ENCODE assay signal across 9 mouse cellular contexts in genomic region chr13:75841950-75842349, GRCm38 (mm10). TPM values are rescaled to one million over a fixed set of nuclear protein-coding genes. Genes with fewer than 3 reads are reported as not detected.
DNase-seq lines count a peak whose midpoint lies in the region; ATAC-seq and TF ChIP-seq lines count a peak whose summit lies in the region.
"Had no signal": no experiment of that assay in that cellular context is flagged by ENCODE, and none has a peak within 500 bp of the region (broad histone marks: within the 10 kb centered on the region; RNA-seq: fewer than 3 reads in every experiment).

No protein-coding gene starts in this region.

- TF ChIP-seq CTCF in heart, adult 2 months (IDR thresholded peaks at IDR 0.05), result no peak
- no peak for TF ChIP-seq CTCF in liver, postnatal 0 days (IDR thresholded peaks at IDR 0.05; ENCODE audit: low read depth)
- TF ChIP-seq CTCF in stomach, postnatal 0 days (IDR thresholded peaks at IDR 0.05; ENCODE audit: low read depth), result no peak

- TF ChIP-seq POLR2A in heart, adult 2 months (IDR thresholded peaks at IDR 0.05; ENCODE audit: insufficient read depth, low read depth, low read length), result no peak

- intact Hi-C loops in heart, adult 2 months (cut with DNase I), result no loop called here

- DNase-seq in heart, adult 2 months, result no peak
- no peak for DNase-seq in lung, postnatal 36 days
- no peak for DNase-seq in liver, postnatal 0 days
- DNase-seq in stomach, postnatal 0 days (ENCODE audit: low spot score), result no peak
- DNase-seq in adrenal gland, adult 18-20 months (ENCODE audit: low spot score in 2 of 2), result no peak
- DNase-seq: lung, adult 18-20 months had no signal

- no peak overlapping the region for H3K9ac ChIP-seq in heart, embryonic 11.5 days (ENCODE audit: low read depth, low read length)
- no peak overlapping the region for H3K9ac ChIP-seq in heart, adult 2 months (ENCODE audit: low read depth, low read length)
- H3K9ac ChIP-seq in lung, embryonic 15.5 days, result no peak overlapping the region
- peak overlapping the region; percentile 73; the same call in 1 of the 2 replicates for H3K9ac ChIP-seq in liver, postnatal 0 days (replicated peaks)
- H3K9ac ChIP-seq in stomach, postnatal 0 days (ENCODE audit: low read length), result no peak overlapping the region; the same call in 1 of the 2 replicates

- no peak for TF ChIP-seq EP300 in heart, adult 2 months (IDR thresholded peaks at IDR 0.05; ENCODE audit: insufficient read depth, low read depth, low read length)
- TF ChIP-seq EP300 in liver, postnatal 0 days (IDR thresholded peaks at IDR 0.05; ENCODE audit: low read depth), result no peak
- TF ChIP-seq EP300 in stomach, postnatal 0 days (optimal IDR thresholded peaks at IDR 0.05), result no peak

- H3K4me3 ChIP-seq in heart, embryonic 11.5 days (ENCODE audit: low read depth, low read length), result no peak overlapping the region
- no peak overlapping the region for H3K4me3 ChIP-seq in heart, adult 2 months
- no peak overlapping the region for H3K4me3 ChIP-seq in lung, embryonic 15.5 days
- H3K4me3 ChIP-seq in liver, postnatal 0 days (ENCODE audit: low read depth, low read length), result peak overlapping the region; percentile 63
- H3K4me3 ChIP-seq in stomach, postnatal 0 days (ENCODE audit: low read depth, low read length), result peak overlapping the region; percentile 66

- H3K4me1 ChIP-seq in heart, embryonic 11.5 days (ENCODE audit: control insufficient read depth, insufficient read depth, low read length), result peaks cover 14% of the 10 kb centered on the region
- H3K4me1 ChIP-seq in heart, adult 2 months (ENCODE audit: control insufficient read depth, insufficient read depth, low read length), result peaks cover 8% of the 10 kb centered on the region
- peaks cover 25% of the 10 kb centered on the region for H3K4me1 ChIP-seq in lung, embryonic 15.5 days
- H3K4me1 ChIP-seq in liver, postnatal 0 days (ENCODE audit: insufficient read depth), result peaks cover 46% of the 10 kb centered on the region
- H3K4me1 ChIP-seq in stomach, postnatal 0 days (replicated peaks; ENCODE audit: control insufficient read depth, insufficient read depth), result peaks cover 2% of the 10 kb centered on the region

- peak overlapping the region; percentile 53 for H3K4me2 ChIP-seq in heart, embryonic 11.5 days
- peak overlapping the region; percentile 73 for H3K4me2 ChIP-seq in lung, embryonic 15.5 days
- H3K4me2 ChIP-seq in liver, postnatal 0 days (ENCODE audit: low read depth, low read length), result peak overlapping the region; percentile 73
- H3K4me2 ChIP-seq in stomach, postnatal 0 days (replicated peaks; ENCODE audit: low read depth), result peak overlapping the region; percentile 69

- no peaks in the 10 kb centered on the region for H3K9me3 ChIP-seq in heart, embryonic 11.5 days (replicated peaks; ENCODE audit: control insufficient read depth, low read length)
- no peaks in the 10 kb centered on the region for H3K9me3 ChIP-seq in lung, embryonic 15.5 days
- no peaks in the 10 kb centered on the region for H3K9me3 ChIP-seq in liver, postnatal 0 days (ENCODE audit: low read length)
- H3K9me3 ChIP-seq in stomach, postnatal 0 days (ENCODE audit: control insufficient read depth, low read length), result no peaks in the 10 kb centered on the region

- H3K27me3 ChIP-seq in heart, embryonic 11.5 days (ENCODE audit: control insufficient read depth, insufficient read depth, low read length), result no peaks in the 10 kb centered on the region
- no peaks in the 10 kb centered on the region for H3K27me3 ChIP-seq in heart, adult 2 months (ENCODE audit: control insufficient read depth, insufficient read depth, low read length)
- no peaks in the 10 kb centered on the region for H3K27me3 ChIP-seq in lung, embryonic 15.5 days
- no peaks in the 10 kb centered on the region for H3K27me3 ChIP-seq in liver, postnatal 0 days (ENCODE audit: insufficient read depth, low read length)
- H3K27me3 ChIP-seq in stomach, postnatal 0 days (ENCODE audit: control insufficient read depth, insufficient read depth, low read length), result no peaks in the 10 kb centered on the region

- WGBS in heart, embryonic 11.5 days (ENCODE audit: insufficient replicate concordance), result 75% methylated on average over 3 of the region's 3 CpGs
- 81% methylated on average over 3 of the region's 3 CpGs for WGBS in heart, adult 2 months
- 70% methylated on average over 3 of the region's 3 CpGs for WGBS in lung, embryonic 15.5 days
- WGBS in liver, postnatal 0 days (ENCODE audit: insufficient replicate concordance), result 59% methylated on average over 3 of the region's 3 CpGs
- WGBS in stomach, postnatal 0 days, result 73% methylated on average over 3 of the region's 3 CpGs

- ATAC-seq in heart, embryonic 11.5 days (replicated peaks; ENCODE audit: insufficient number of reproducible peaks, low FRiP score, low TSS enrichment), result no peak
- ATAC-seq in lung, embryonic 15.5 days (ENCODE audit: borderline replicate concordance, extremely low read depth, low FRiP score, low TSS enrichment), result no peak
- ATAC-seq in liver, postnatal 0 days, result peak; percentile 58
- ATAC-seq in stomach, postnatal 0 days (ENCODE audit: low FRiP score, low TSS enrichment), result no peak
- no peak for ATAC-seq in CD4-positive, CD25-positive, alpha-beta regulatory T cell, adult 4 months

- H3K27ac ChIP-seq in heart, embryonic 11.5 days (ENCODE audit: low read depth, low read length), result no peak overlapping the region
- H3K27ac ChIP-seq in heart, adult 2 months, result no peak overlapping the region
- no peak overlapping the region for H3K27ac ChIP-seq in lung, embryonic 15.5 days
- H3K27ac ChIP-seq in liver, postnatal 0 days (ENCODE audit: low read depth), result peak overlapping the region; percentile 79
- H3K27ac ChIP-seq in stomach, postnatal 0 days (replicated peaks), result no peak overlapping the region

- H3K36me3 ChIP-seq in heart, embryonic 11.5 days (ENCODE audit: control insufficient read depth, insufficient read depth, low read length), result no peaks in the 10 kb centered on the region
- H3K36me3 ChIP-seq in heart, adult 2 months (ENCODE audit: control insufficient read depth, insufficient read depth, low read length), result no peaks in the 10 kb centered on the region
- no peaks in the 10 kb centered on the region for H3K36me3 ChIP-seq in lung, embryonic 15.5 days
- H3K36me3 ChIP-seq in liver, postnatal 0 days (replicated peaks; ENCODE audit: insufficient read depth, low read length), result no peaks in the 10 kb centered on the region
- H3K36me3 ChIP-seq in stomach, postnatal 0 days (ENCODE audit: control insufficient read depth, insufficient read depth, low read length), result no peaks in the 10 kb centered on the region

- H3K79me2 ChIP-seq in heart, adult 2 months (replicated peaks; ENCODE audit: control insufficient read depth, insufficient read depth, low read length), result no peaks in the 10 kb centered on the region

RNA-seq across cellular contexts. Expression of gene Glrx, which starts 2.3 kb away (rescaled TPM):
- polyA plus RNA-seq in heart, embryonic 11.5 days (2014; fragmentation: Nextera tagmentation; extraction: Ambion mirVana), result 87.9 and 88.8 TPM in 2 replicates
- total RNA-seq in heart, adult 2 months (2021), result 10 to 100 TPM; 36.6 to 38.8 TPM
- 48.5 and 95.2 TPM in 2 replicates for polyA plus RNA-seq in heart, adult 2 months (2012; rRNA removed)
- 45.2 and 49.9 TPM in 2 replicates for polyA plus RNA-seq in lung, embryonic 15.5 days (2015; fragmentation: Nextera tagmentation; extraction: Ambion mirVana)
- 114 and 116 TPM in 2 replicates for polyA plus RNA-seq in liver, postnatal 0 days (2015; fragmentation: Nextera tagmentation; extraction: Ambion mirVana)
- polyA plus RNA-seq in stomach, postnatal 0 days (2015; fragmentation: Nextera tagmentation; extraction: Ambion mirVana), result 416 and 426 TPM in 2 replicates
- 100 to 1,000 TPM; 240 to 300 TPM for polyA plus RNA-seq in CD4-positive, CD25-positive, alpha-beta regulatory T cell, adult 4 months (2017; shearing (Covaris generic))
- 10 to 100 TPM; 23.4 to 24.7 TPM for total RNA-seq in adrenal gland, adult 18-20 months (2021)

Comparison
In these comparisons a context has a peak if more than half of its experiments do, and no peak if none do; other contexts are left out.
1. H3K4me3 ChIP-seq: peak in liver, postnatal 0 days (single experiment) and stomach, postnatal 0 days (single experiment); none in heart, embryonic 11.5 days (single experiment), heart, adult 2 months (single experiment) and lung, embryonic 15.5 days (single experiment).
2. Peak in every context shown above with its lines, with median percentiles within 50 percentile points of each other: H3K4me2 ChIP-seq.